Mouse (Mus musculus) heart, adult 2 months (tissue): Measurements from ENCODE around the gene Wfdc2.

ENCODE experiments used
- CTCF ChIP-seq: fragments of 200-600 bp; IDR thresholded peaks from 2 replicates; pipeline ENCODE4 v1.8.1; 2022; ENCODE audit warnings: antibody characterized with exemption, mild to moderate bottlenecking, moderate library complexity
- EP300 ChIP-seq: fragments of 200-500 bp; IDR thresholded peaks from 2 replicates; pipeline ENCODE4 v1.6.1; 2011; ENCODE audit warnings: low read depth, low read length, control low read depth; ENCODE audit not compliant: insufficient read depth
- POLR2A ChIP-seq: fragments of 200-500 bp; IDR thresholded peaks from 2 replicates; pipeline ENCODE4 v1.6.1; 2011; ENCODE audit warnings: mild to moderate bottlenecking, low read depth, low read length, control low read depth; ENCODE audit not compliant: insufficient read depth

DNA sequence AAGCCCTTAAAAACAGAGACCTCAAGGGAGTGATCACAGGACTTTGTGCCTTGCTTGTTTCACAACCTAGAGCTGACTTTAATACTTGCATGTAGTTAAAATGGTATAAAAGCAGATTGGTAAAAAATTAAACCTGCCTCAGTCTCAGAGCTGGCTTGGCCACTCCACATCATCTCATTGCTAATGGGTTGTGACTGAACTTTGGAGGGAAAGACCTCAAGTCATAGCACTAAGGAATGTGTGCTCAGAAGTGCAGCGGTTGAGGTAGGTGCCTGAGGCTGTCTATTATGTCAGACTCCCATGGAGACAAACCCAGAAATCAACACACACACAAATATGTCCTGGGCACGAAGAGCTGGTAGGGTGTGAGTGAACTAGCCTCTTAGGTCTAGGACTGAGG lies 18.5 kb upstream of the Wfdc2 start:
- TF ChIP-seq CTCF (no peak), POLR2A (no peak), EP300 (no peak)
